Mouse (Mus musculus): ENCODE data around the gene Samd4b. TPM values are rescaled to one million over a fixed set of nuclear protein-coding genes. Genes with fewer than 3 reads are reported as not detected.

The Samd4b gene
- total and polyA plus RNA-seq, 2 experiments from 2014 or later, result 19.7 to 60.5 TPM

DNA sequence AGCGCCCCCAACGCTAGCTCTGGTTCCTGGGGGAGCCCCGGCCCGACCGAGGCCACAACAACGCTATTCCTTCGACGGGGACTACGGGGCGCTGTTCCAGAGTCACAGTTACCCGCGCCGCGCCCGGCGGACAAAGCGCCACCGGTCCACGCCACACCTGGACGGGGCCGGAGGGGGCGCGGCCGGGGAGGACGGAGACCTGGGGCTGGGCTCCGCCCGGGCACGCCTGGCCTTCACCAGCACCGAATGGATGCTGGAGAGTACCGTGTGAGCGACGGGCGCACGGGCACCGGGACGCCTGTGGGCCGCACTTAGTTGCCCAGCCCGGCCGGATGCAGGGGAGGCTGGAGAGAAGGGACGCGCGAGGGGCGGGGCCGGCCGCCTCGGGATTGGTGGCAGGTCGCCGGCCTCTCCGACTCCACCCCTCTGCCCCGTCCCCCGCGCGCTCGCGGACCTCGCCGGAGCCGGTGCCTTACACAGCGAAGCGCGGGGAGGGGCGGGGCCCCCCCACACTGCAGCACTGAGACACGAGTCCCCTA, 130.7 kb downstream of the Samd4b start:
- Histone ChIP-seq H3K9me3 (ENCODE audit: low read length) (no peaks in the 10 kb centered on the region), H3K9ac (replicated peaks; ENCODE audit: low read length) (0 out of 2 replicates have a peak overlapping the region, but pooled peaks have one; percentile 33), H3K27me3 (ENCODE audit: insufficient read depth, low read length) (no peaks in the 10 kb centered on the region), H3K4me2 (ENCODE audit: low read depth, low read length) (peak overlapping the region; percentile 55), H3K27ac (no peak overlapping the region), H3K4me3 (ENCODE audit: low read length) (peak overlapping the region; percentile 31), H3K4me1 (ENCODE audit: insufficient read depth, low read length) (0 out of 2 replicates have a peak, but pooled peaks cover 8% of the 10 kb centered on the region), H3K36me3 (ENCODE audit: insufficient read depth, low read length) (peaks cover 14% of the 10 kb centered on the region)
- DNase-seq (ENCODE audit: low spot score) (peak; percentile 28), ATAC-seq (peak; percentile 37)
- WGBS, result 10% methylated on average over 51 of the region's 63 CpGs
- TF ChIP-seq CTCF (IDR thresholded peaks at IDR 0.05; ENCODE audit: low read depth), result peak; percentile 2; the same call in 1 of the 2 replicates

DNA sequence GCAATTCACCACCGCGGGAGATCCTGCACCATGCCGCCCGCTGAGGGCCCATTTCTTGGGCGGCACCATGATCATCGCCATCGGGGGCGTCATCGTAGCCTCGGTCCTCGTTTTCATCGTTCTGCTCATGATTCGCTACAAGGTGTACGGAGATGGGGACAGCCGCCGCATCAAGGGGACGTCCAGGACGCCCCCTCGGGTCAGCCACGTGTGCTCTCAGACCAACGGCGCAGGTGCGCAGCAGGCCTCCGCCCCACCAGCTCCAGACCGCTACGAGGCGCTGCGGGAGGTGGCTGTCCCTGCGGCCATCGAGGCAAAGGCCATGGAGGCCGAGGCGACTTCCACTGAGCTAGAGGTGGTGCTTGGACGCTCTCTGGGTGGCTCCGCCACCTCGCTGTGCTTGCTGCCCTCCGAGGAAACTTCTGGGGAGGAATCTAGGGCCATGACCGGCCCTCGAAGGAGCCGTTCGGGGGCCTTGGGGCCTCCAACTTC, 131.2 kb downstream of the Samd4b start:
- 29% methylated on average over 40 of the region's 40 CpGs for WGBS

DNA sequence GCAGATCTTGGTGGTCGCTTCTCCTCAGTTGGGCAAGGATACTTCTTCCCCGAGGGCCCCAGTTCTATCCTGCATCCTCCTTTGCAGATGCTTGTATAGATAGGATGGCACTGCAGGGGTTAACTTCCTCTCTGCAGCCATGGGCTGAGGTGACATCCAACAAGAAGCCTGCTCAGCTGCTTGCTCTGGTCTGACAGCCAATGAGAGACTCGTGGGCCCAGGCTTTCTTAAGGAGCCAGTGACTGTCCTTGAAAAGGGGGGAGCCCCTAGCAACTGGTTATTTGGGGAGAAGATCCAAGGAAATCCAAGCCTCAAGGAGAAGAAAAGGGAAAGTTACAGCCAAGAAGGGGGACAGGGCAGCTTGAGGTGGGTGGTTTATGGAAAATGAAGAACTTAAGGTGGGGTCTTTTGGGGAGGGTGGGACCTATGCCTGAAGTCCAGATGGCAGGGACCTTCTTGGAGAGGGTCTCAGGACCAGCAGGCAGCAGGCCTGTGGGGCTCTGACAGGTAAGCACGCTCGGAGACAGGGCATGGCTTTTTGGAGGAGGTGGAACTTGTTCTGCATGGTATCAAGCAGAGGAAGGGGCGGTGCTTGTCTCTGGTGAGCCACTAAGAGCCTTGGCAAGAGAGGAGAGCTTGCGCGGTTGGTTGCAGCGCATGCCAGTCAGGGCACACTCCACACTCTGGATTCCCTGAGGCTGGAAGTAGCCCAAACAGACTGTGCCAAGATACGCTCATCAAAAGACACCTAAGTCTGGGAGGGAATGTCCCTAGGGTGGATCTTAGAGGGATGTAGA, 133.3 kb downstream of the Samd4b start:
- DNase-seq (ENCODE audit: low spot score) (peak; percentile 86), ATAC-seq (peak; percentile 88)
- Histone ChIP-seq H3K4me3 (ENCODE audit: low read length) (peak overlapping the region; percentile 22), H3K4me1 (ENCODE audit: insufficient read depth, low read length) (0 out of 2 replicates have a peak, but pooled peaks cover 8% of the 10 kb centered on the region), H3K27ac (peak overlapping the region; percentile 36; the same call in 1 of the 2 replicates), H3K36me3 (ENCODE audit: insufficient read depth, low read length) (peaks cover 35% of the 10 kb centered on the region), H3K4me2 (ENCODE audit: low read depth, low read length) (peak overlapping the region; percentile 48), H3K9me3 (ENCODE audit: low read length) (no peaks in the 10 kb centered on the region), H3K27me3 (ENCODE audit: insufficient read depth, low read length) (no peaks in the 10 kb centered on the region), H3K9ac (replicated peaks; ENCODE audit: low read length) (no peak overlapping the region)
- TF ChIP-seq CTCF (IDR thresholded peaks at IDR 0.05; ENCODE audit: low read depth), result no peak
- WGBS, result 52% methylated on average over 10 of the region's 10 CpGs

More for the DNA sequence above, 131.2 kb downstream of the Samd4b start:
- no peaks in the 10 kb centered on the region for H3K27me3 ChIP-seq (ENCODE audit: insufficient read depth, low read length)
- peak; percentile 10 for DNase-seq (ENCODE audit: low spot score)
- H3K9ac ChIP-seq (replicated peaks; ENCODE audit: low read length), result 0 out of 2 replicates have a peak overlapping the region, but pooled peaks have one; percentile 33
- TF ChIP-seq CTCF (IDR thresholded peaks at IDR 0.05; ENCODE audit: low read depth), result peak; percentile 16; the same call in 1 of the 2 replicates
- H3K9me3 ChIP-seq (ENCODE audit: low read length), result no peaks in the 10 kb centered on the region
- ATAC-seq, result no peak
- H3K36me3 ChIP-seq (ENCODE audit: insufficient read depth, low read length), result peaks cover 17% of the 10 kb centered on the region
- 0 out of 2 replicates have a peak, but pooled peaks cover 8% of the 10 kb centered on the region for H3K4me1 ChIP-seq (ENCODE audit: insufficient read depth, low read length)
- H3K27ac ChIP-seq, result no peak overlapping the region
- H3K4me3 ChIP-seq (ENCODE audit: low read length), result peak overlapping the region; percentile 31
- peak overlapping the region; percentile 55 for H3K4me2 ChIP-seq (ENCODE audit: low read depth, low read length)

DNA sequence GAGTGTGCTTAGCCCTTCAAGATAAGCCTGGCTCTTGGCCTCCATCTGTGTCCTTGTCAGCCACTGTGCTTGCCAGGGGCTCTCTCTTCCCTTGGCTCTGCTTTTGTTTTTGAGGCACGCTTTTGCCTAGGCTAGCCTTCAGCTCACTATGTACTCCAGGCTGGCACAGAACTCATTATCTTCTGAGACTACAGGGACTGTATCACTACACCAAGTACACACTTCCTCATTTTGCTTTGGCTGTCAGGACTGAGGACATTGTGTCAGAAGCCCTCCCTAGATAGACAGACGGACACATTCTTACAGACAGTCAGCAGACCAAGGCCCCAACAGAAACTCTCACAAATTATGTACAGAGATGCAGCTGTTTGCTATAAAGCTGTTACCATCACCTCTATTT, 135.2 kb downstream of the Samd4b start:
- DNase-seq (ENCODE audit: low spot score) (no peak), ATAC-seq (no peak)
- H3K9ac ChIP-seq (replicated peaks; ENCODE audit: low read length), result no peak overlapping the region
- no peak for TF ChIP-seq CTCF (IDR thresholded peaks at IDR 0.05; ENCODE audit: low read depth)
- no peak overlapping the region for H3K4me3 ChIP-seq (ENCODE audit: low read length)
- no peaks in the 10 kb centered on the region for H3K9me3 ChIP-seq (ENCODE audit: low read length)
- H3K27me3 ChIP-seq (ENCODE audit: insufficient read depth, low read length), result no peaks in the 10 kb centered on the region
- H3K4me1 ChIP-seq (ENCODE audit: insufficient read depth, low read length), result 0 out of 2 replicates have a peak, but pooled peaks cover 8% of the 10 kb centered on the region
- no peak overlapping the region for H3K4me2 ChIP-seq (ENCODE audit: low read depth, low read length)
- WGBS, result 97% methylated on average over 2 of the region's 2 CpGs
- H3K36me3 ChIP-seq (ENCODE audit: insufficient read depth, low read length), result peaks cover 52% of the 10 kb centered on the region
- H3K27ac ChIP-seq, result no peak overlapping the region

DNA sequence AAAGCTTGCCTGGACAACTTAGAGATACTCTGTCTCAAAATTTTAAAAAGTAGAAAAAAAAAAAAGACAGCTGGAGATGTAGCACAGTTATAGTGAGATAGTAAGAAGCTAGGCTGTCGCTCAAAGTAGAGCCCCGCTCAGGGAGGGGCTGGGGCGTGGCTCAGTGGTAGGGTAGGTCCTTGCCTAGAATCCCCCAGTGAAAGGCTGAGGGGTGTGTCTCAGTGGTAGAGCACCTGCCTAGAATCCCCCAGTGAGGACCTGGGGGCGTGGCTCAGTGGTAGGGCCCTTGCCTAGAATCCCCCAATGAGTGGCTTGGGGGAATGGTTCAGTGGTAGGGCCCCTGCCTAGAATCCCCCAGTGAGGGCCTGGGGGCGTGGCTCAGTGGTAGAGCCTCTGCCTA, 137.6 kb downstream of the Samd4b start:
- 93% methylated on average over 5 of the region's 5 CpGs for WGBS
- no peak overlapping the region for H3K9ac ChIP-seq (replicated peaks; ENCODE audit: low read length)
- no peak overlapping the region for H3K4me2 ChIP-seq (ENCODE audit: low read depth, low read length)
- H3K4me1 ChIP-seq (ENCODE audit: insufficient read depth, low read length), result 0 out of 2 replicates have a peak, but pooled peaks cover 8% of the 10 kb centered on the region
- no peak for DNase-seq (ENCODE audit: low spot score)
- no peak overlapping the region for H3K27ac ChIP-seq
- H3K9me3 ChIP-seq (ENCODE audit: low read length), result no peaks in the 10 kb centered on the region
- H3K27me3 ChIP-seq (ENCODE audit: insufficient read depth, low read length), result no peaks in the 10 kb centered on the region
- no peak for ATAC-seq
- TF ChIP-seq CTCF (IDR thresholded peaks at IDR 0.05; ENCODE audit: low read depth), result no peak
- H3K4me3 ChIP-seq (ENCODE audit: low read length), result no peak overlapping the region
- peaks cover 47% of the 10 kb centered on the region for H3K36me3 ChIP-seq (ENCODE audit: insufficient read depth, low read length)

DNA sequence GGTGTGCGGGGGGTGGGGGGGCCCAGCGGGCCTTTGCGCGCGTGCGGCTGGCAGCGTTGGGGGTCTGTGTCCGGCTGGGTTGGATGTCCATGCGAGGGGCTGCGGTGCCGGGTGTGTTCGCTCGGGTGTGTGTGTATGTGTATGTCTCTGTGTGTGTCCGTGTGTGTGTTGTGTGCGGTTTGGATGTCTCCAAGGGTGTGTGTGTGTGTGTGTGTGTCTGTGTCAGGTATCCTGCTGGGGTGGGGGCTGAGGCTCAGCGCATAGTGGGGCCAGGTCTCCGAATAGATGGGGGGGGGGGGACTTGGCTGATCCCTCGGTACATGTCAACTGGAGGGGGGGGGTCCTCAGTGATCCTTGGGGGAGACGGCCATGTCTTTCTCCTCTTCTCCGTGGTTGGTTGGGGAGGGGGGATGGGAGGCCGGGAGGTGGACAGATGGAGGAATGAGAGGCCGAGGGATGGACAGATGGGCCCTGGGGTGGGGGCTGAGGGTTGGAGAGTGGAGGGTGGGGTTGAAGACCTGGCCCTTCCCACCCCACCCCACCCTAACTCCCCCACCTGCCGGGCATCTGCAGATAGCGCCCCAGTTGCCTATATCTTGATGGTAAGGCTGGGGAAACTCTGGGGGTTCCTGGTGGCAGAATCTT, 145.5 kb downstream of the Samd4b start:
- peak overlapping the region; percentile 90 for H3K9ac ChIP-seq (replicated peaks; ENCODE audit: low read length)
- TF ChIP-seq CTCF (IDR thresholded peaks at IDR 0.05; ENCODE audit: low read depth), result no peak
- no peaks in the 10 kb centered on the region for H3K9me3 ChIP-seq (ENCODE audit: low read length)
- DNase-seq (ENCODE audit: low spot score) (peak; percentile 36), ATAC-seq (peak; percentile 65)
- no peaks in the 10 kb centered on the region; the same call in 1 of the 2 replicates for H3K4me1 ChIP-seq (ENCODE audit: insufficient read depth, low read length)
- no peaks in the 10 kb centered on the region for H3K27me3 ChIP-seq (ENCODE audit: insufficient read depth, low read length)
- peak overlapping the region; percentile 79 for H3K4me2 ChIP-seq (ENCODE audit: low read depth, low read length)
- no peaks in the 10 kb centered on the region for H3K36me3 ChIP-seq (ENCODE audit: insufficient read depth, low read length)
- H3K27ac ChIP-seq, result peak overlapping the region; percentile 77
- WGBS, result 0% methylated on average over 21 of the region's 24 CpGs
- peak overlapping the region; percentile 83 for H3K4me3 ChIP-seq (ENCODE audit: low read length)

Data from hindbrain, postnatal 0 days (tissue).